Comparison of ENCODE assay signal across 23 mouse cellular contexts in the genomic region with DNA sequence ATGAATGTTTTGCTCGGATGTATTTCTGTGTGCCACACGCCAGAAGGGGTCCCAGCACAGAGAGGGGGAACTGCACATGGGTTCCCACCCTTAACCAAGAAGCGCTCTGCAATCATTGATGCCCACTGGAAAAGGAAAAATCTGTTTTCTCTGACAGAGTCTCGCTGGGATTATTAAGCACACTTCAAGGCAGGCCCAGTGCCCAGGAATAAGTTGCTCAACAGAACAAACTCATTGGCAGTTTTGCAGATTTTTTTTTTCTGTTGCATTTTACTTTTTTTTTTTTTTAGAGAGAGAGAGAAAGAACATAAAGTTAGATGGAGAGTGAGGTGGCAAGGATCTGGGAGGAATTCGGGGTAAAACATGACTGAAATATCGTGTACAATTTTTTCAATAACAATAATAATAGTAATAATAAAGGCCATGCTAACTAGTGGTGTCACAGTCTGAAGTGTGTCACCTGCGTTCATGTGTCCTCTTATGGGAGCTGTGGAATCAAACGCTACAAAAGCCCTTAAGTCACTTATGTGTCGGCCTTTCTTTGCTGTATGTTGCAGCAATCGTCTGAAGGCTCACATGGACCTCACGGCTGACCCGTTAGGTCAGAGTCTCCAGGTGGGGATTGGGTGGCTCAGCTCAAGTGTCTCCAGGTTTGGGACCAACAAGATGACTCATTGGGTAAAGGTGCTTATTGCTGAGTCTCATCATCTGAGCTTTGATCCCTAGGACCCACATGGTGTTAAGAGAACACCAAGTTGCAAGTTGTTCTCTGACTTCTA. TPM values are rescaled to one million over a fixed set of nuclear protein-coding genes. Genes with fewer than 3 reads are reported as not detected.
A peak's percentile ranks its signal among the peaks of the same experiment; 100 is the strongest.
DNase-seq lines count a peak whose midpoint lies in the region; ATAC-seq and TF ChIP-seq lines count a peak whose summit lies in the region.
"Had no signal": no experiment of that assay in that cellular context is flagged by ENCODE, and none has a peak within 500 bp of the region (broad histone marks: within the 10 kb centered on the region; RNA-seq: fewer than 3 reads in every experiment).

No protein-coding gene starts in this region.

- DNase-seq in NIH3T3 (ENCODE audit: low read depth): peak; percentile 78
- peak; percentile 43 for DNase-seq in lung, adult 2 months
- DNase-seq in lung, postnatal 4 days: peak; percentile 35 to 67
- DNase-seq in embryo, embryonic 11 days: no peak
- DNase-seq in layer of hippocampus, adult 2 months (ENCODE audit: low spot score in 2 of 2): no peak
- DNase-seq: adrenal gland, postnatal 25 days; cerebellum, adult 9-10 months; forebrain, postnatal 0 days; gastrocnemius, postnatal 25 days; heart, adult 18-20 months; kidney, adult 2 months; kidney, postnatal 10 days had no signal

- no peak overlapping the region for H3K4me3 ChIP-seq in intestine, embryonic 15.5 days (replicated peaks)
- no peak overlapping the region for H3K4me3 ChIP-seq in intestine, postnatal 0 days (ENCODE audit: low read depth, low read length)
- H3K4me3 ChIP-seq in lung, adult 2 months (replicated peaks; ENCODE audit: extremely low read depth, low read depth, low read length): no peak overlapping the region
- H3K4me3 ChIP-seq in heart, embryonic 12.5 days: no peak overlapping the region
- no peak overlapping the region for H3K4me3 ChIP-seq in layer of hippocampus, adult 2 months
- H3K4me3 ChIP-seq: embryonic facial prominence, embryonic 10.5 days; forebrain, embryonic 10.5 days; hindbrain, embryonic 12.5 days; liver, embryonic 15.5 days; neural tube, embryonic 15.5 days had no signal

- H3K4me2 ChIP-seq in intestine, embryonic 15.5 days (replicated peaks): no peak overlapping the region
- H3K4me2 ChIP-seq in intestine, postnatal 0 days (replicated peaks; ENCODE audit: low read depth): no peak overlapping the region
- H3K4me2 ChIP-seq in heart, embryonic 12.5 days: no peak overlapping the region
- H3K4me2 ChIP-seq: hindbrain, embryonic 12.5 days; liver, embryonic 15.5 days; midbrain, embryonic 11.5 days; neural tube, embryonic 15.5 days had no signal

- H3K9ac ChIP-seq in intestine, embryonic 15.5 days: no peak overlapping the region
- H3K9ac ChIP-seq in intestine, postnatal 0 days (ENCODE audit: low read depth, low read length): no peak overlapping the region
- H3K9ac ChIP-seq in heart, embryonic 12.5 days: no peak overlapping the region
- H3K9ac ChIP-seq: forebrain, postnatal 0 days; hindbrain, embryonic 12.5 days; liver, embryonic 15.5 days; neural tube, embryonic 15.5 days had no signal

- no peaks in the 10 kb centered on the region for H3K4me1 ChIP-seq in intestine, embryonic 15.5 days (replicated peaks)
- no peaks in the 10 kb centered on the region; the same call in 1 of the 2 replicates for H3K4me1 ChIP-seq in intestine, postnatal 0 days (replicated peaks; ENCODE audit: control insufficient read depth, insufficient read depth, low read length)
- H3K4me1 ChIP-seq in lung, adult 2 months (ENCODE audit: control insufficient read depth, insufficient read depth, low read length): 0 out of 2 replicates have a peak, but pooled peaks cover 2% of the 10 kb centered on the region
- H3K4me1 ChIP-seq in heart, embryonic 12.5 days (replicated peaks): peaks cover 4% of the 10 kb centered on the region; the same call in 1 of the 2 replicates
- H3K4me1 ChIP-seq: liver, embryonic 15.5 days; neural tube, embryonic 15.5 days had no signal

- H3K27ac ChIP-seq in intestine, embryonic 15.5 days: no peak overlapping the region
- H3K27ac ChIP-seq in intestine, postnatal 0 days (ENCODE audit: low read depth, low read length): no peak overlapping the region
- H3K27ac ChIP-seq in heart, embryonic 12.5 days (ENCODE audit: poor library complexity, severe bottlenecking): no peak overlapping the region
- H3K27ac ChIP-seq in layer of hippocampus, adult 2 months: no peak overlapping the region
- H3K27ac ChIP-seq: embryonic facial prominence, embryonic 10.5 days; forebrain, embryonic 10.5 days; hindbrain, embryonic 12.5 days; liver, embryonic 15.5 days; macrophage; neural tube, embryonic 15.5 days had no signal

- H3K9me3 ChIP-seq in intestine, embryonic 15.5 days: no peaks in the 10 kb centered on the region
- H3K9me3 ChIP-seq in intestine, postnatal 0 days (ENCODE audit: control insufficient read depth): no peaks in the 10 kb centered on the region
- peaks cover 4% of the 10 kb centered on the region; the same call in 1 of the 2 replicates for H3K9me3 ChIP-seq in heart, embryonic 12.5 days (replicated peaks)
- H3K9me3 ChIP-seq: embryonic facial prominence, embryonic 10.5 days; G1E; hindbrain, embryonic 12.5 days; liver, embryonic 15.5 days; neural tube, embryonic 15.5 days had no signal

- no peaks in the 10 kb centered on the region for H3K36me3 ChIP-seq in intestine, embryonic 15.5 days
- no peaks in the 10 kb centered on the region for H3K36me3 ChIP-seq in intestine, postnatal 0 days (ENCODE audit: control insufficient read depth, insufficient read depth)
- H3K36me3 ChIP-seq in heart, embryonic 12.5 days: no peaks in the 10 kb centered on the region
- H3K36me3 ChIP-seq: embryonic facial prominence, embryonic 10.5 days; forebrain, embryonic 10.5 days; G1E; hindbrain, embryonic 12.5 days; liver, embryonic 15.5 days; neural tube, embryonic 15.5 days had no signal

- H3K27me3 ChIP-seq in intestine, embryonic 15.5 days (replicated peaks): no peaks in the 10 kb centered on the region
- no peaks in the 10 kb centered on the region for H3K27me3 ChIP-seq in intestine, postnatal 0 days (replicated peaks; ENCODE audit: control insufficient read depth, insufficient read depth, low read length)
- no peaks in the 10 kb centered on the region for H3K27me3 ChIP-seq in heart, embryonic 12.5 days (replicated peaks)
- H3K27me3 ChIP-seq: hindbrain, embryonic 12.5 days; liver, embryonic 15.5 days; neural tube, embryonic 15.5 days had no signal

- TF ChIP-seq POLR2A in lung, adult 2 months (IDR thresholded peaks at IDR 0.05; ENCODE audit: borderline replicate concordance, extremely low read depth, low read depth, low read length): no peak

- TF ChIP-seq CTCF in intestine, postnatal 0 days (IDR thresholded peaks at IDR 0.05; ENCODE audit: low read depth): no peak
- no peak for TF ChIP-seq CTCF in lung, adult 2 months (IDR thresholded peaks at IDR 0.05; ENCODE audit: insufficient read depth, low read length)
- no peak for TF ChIP-seq CTCF in layer of hippocampus, adult 2 months (conservative IDR thresholded peaks at IDR 0.05)

- WGBS in intestine, embryonic 15.5 days: 93% methylated on average over 12 of the region's 12 CpGs
- WGBS in intestine, postnatal 0 days: 82% methylated on average over 12 of the region's 12 CpGs
- WGBS in lung, adult 2 months: 68% methylated on average over 12 of the region's 12 CpGs
- 89% methylated on average over 12 of the region's 12 CpGs for WGBS in heart, embryonic 12.5 days

- 0 out of 2 replicates have a peak, but pooled peaks have one; percentile 7 for ATAC-seq in intestine, embryonic 15.5 days
- ATAC-seq in intestine, postnatal 0 days: no peak; the same call in 1 of the 2 replicates
- no peak for ATAC-seq in heart, embryonic 12.5 days (ENCODE audit: insufficient number of reproducible peaks, low FRiP score)
- ATAC-seq: forebrain, postnatal 0 days had no signal

RNA-seq across cellular contexts. Expression of a gene that starts 28.7 kb away (rescaled TPM):
- polyA plus RNA-seq in intestine, embryonic 15.5 days (2015; fragmentation: Nextera tagmentation; extraction: Ambion mirVana): 120 and 131 TPM in 2 replicates
- polyA plus RNA-seq in intestine, postnatal 0 days (2015; fragmentation: Nextera tagmentation; extraction: Ambion mirVana): 96.7 and 98.2 TPM in 2 replicates
- polyA plus RNA-seq in lung, adult 2 months (2012; rRNA removed): 67.2 and 114 TPM in 2 replicates
- polyA plus RNA-seq in heart, embryonic 12.5 days (2016; fragmentation: Nextera tagmentation; extraction: Ambion mirVana): 163 and 168 TPM in 2 replicates
- total RNA-seq in layer of hippocampus, adult 2 months (2021): 10 to 100 TPM; 62.9 to 65.3 TPM

Comparison
In these comparisons a context has a peak if more than half of its experiments do, and no peak if none do; other contexts are left out.
1. DNase-seq: peak in NIH3T3 (single experiment), lung, adult 2 months (single experiment) and lung, postnatal 4 days (2 of 2); none in embryo, embryonic 11 days (single experiment) and layer of hippocampus, adult 2 months (0 of 2).